Mouse (Mus musculus): ENCODE results near the gene Pef1. TPM values are rescaled to one million over a fixed set of nuclear protein-coding genes. Genes with fewer than 3 reads are reported as not detected.

The Pef1 gene
- total and polyA plus RNA-seq, 2 experiments from 2014 or later, result 49.2 to 70.8 TPM

DNA sequence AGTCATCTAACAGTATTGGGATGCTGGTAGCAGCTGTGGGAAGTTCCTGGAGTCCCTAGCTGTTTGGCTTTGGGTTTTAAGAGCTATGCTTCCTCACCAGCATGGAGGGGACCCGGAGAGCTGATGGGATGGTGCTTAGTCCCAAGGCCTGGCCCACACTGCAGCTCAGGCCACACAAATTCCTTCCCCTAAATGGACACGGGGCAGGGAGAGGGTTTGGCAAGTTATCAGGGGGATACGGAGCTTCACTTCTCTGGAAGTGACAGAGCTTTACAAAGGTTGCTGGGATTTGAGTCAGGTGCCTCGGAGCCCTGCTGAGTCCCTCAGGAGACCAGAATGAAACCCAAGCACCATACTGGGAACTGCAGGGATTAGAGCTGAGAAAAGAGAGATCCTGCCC lies 59.0 kb downstream of the Pef1 start:
- 17% methylated on average over 4 of the region's 4 CpGs for WGBS
- TF ChIP-seq EP300 (IDR thresholded peaks at IDR 0.05; ENCODE audit: low read depth), result peak; percentile 41; the same call in 1 of the 2 replicates
- no peak for TF ChIP-seq CTCF (IDR thresholded peaks at IDR 0.05; ENCODE audit: low read depth)
- Histone ChIP-seq H3K4me3 (ENCODE audit: low read depth, low read length) (no peak overlapping the region), H3K9ac (replicated peaks; ENCODE audit: low read depth, low read length) (no peak overlapping the region), H3K27ac (ENCODE audit: low read depth) (peak overlapping the region; percentile 60), H3K27me3 (ENCODE audit: control insufficient read depth, insufficient read depth, low read length) (no peaks in the 10 kb centered on the region), H3K4me2 (ENCODE audit: low read depth, low read length) (no peak overlapping the region), H3K9me3 (replicated peaks; ENCODE audit: control insufficient read depth, low read length) (no peaks in the 10 kb centered on the region), H3K4me1 (ENCODE audit: control insufficient read depth, insufficient read depth) (peaks cover 27% of the 10 kb centered on the region), H3K36me3 (replicated peaks; ENCODE audit: control insufficient read depth, insufficient read depth, low read length) (peaks cover 3% of the 10 kb centered on the region; the same call in 1 of the 2 replicates)
- DNase-seq (ENCODE audit: low spot score) (no peak), ATAC-seq (ENCODE audit: insufficient read depth, low read depth) (peak; percentile 57)

DNA sequence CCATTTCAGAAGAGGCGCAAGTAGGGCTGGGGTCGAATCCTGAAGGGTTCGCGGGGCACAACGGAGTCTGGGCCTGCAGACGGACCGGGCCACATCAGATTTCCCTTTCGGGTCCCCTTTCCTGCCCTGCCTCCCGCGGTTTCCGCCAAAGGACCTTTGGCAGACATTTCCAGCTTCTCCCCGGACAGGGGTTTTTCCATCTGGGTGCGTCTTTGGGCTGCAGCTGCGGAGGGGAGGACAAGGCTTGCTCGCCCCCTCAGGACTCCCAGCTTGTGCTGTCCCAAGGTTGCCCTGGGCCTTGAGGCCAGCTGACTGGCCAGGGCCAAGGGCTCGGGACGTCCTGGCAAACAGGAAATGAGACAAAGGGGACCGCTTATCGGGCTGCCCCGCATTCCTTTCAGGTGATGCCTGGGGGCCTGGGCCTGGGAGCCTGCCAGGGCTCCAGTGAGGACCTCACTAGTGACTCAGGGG lies 61.1 kb downstream of the Pef1 start:
- peaks cover 46% of the 10 kb centered on the region for H3K4me1 ChIP-seq (ENCODE audit: control insufficient read depth, insufficient read depth)
- DNase-seq (ENCODE audit: low spot score), result peak; percentile 74
- peaks cover 7% of the 10 kb centered on the region; the same call in 1 of the 2 replicates for H3K36me3 ChIP-seq (replicated peaks; ENCODE audit: control insufficient read depth, insufficient read depth, low read length)
- peak overlapping the region; percentile 30 for H3K4me3 ChIP-seq (ENCODE audit: low read depth, low read length)
- no peaks in the 10 kb centered on the region for H3K27me3 ChIP-seq (ENCODE audit: control insufficient read depth, insufficient read depth, low read length)
- TF ChIP-seq EP300 (IDR thresholded peaks at IDR 0.05; ENCODE audit: low read depth), result peak; percentile 86
- TF ChIP-seq CTCF (IDR thresholded peaks at IDR 0.05; ENCODE audit: low read depth), result no peak
- peak overlapping the region; percentile 48 for H3K9ac ChIP-seq (replicated peaks; ENCODE audit: low read depth, low read length)
- no peaks in the 10 kb centered on the region for H3K9me3 ChIP-seq (replicated peaks; ENCODE audit: control insufficient read depth, low read length)
- peak overlapping the region; percentile 76 for H3K27ac ChIP-seq (ENCODE audit: low read depth)
- peak overlapping the region; percentile 55 for H3K4me2 ChIP-seq (ENCODE audit: low read depth, low read length)
- 6% methylated on average over 20 of the region's 20 CpGs for WGBS
- peak; percentile 54 for ATAC-seq (ENCODE audit: insufficient read depth, low read depth)

DNA sequence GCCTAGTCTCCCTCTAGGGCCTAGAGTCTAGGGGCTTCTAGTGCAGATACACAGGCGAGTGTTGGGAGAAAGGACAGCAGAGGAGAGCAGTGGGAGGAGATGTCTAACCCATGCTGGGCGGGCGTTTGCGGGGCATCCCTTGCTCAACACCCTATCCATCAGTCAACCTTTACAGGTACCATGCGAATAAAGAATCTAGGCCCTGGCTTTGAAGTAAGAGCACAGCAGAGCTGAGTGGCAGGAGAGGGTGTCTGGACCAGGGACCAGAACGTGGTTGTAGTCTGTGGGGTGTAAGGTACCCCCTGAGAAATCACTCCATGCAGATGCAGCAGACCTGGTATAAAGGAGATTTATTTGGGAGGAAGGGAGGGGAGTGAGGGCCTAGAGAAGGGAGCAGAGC lies 61.8 kb downstream of the Pef1 start:
- H3K27ac ChIP-seq (ENCODE audit: low read depth), result peak overlapping the region; percentile 76
- H3K9me3 ChIP-seq (replicated peaks; ENCODE audit: control insufficient read depth, low read length), result no peaks in the 10 kb centered on the region
- peaks cover 52% of the 10 kb centered on the region for H3K4me1 ChIP-seq (ENCODE audit: control insufficient read depth, insufficient read depth)
- TF ChIP-seq CTCF (IDR thresholded peaks at IDR 0.05; ENCODE audit: low read depth) (no peak), EP300 (IDR thresholded peaks at IDR 0.05; ENCODE audit: low read depth) (no peak)
- 84% methylated on average over 6 of the region's 6 CpGs for WGBS
- no peak for DNase-seq (ENCODE audit: low spot score)
- H3K27me3 ChIP-seq (ENCODE audit: control insufficient read depth, insufficient read depth, low read length), result no peaks in the 10 kb centered on the region
- no peak overlapping the region for H3K4me2 ChIP-seq (ENCODE audit: low read depth, low read length)
- ATAC-seq (ENCODE audit: insufficient read depth, low read depth), result no peak
- H3K36me3 ChIP-seq (replicated peaks; ENCODE audit: control insufficient read depth, insufficient read depth, low read length), result peaks cover 7% of the 10 kb centered on the region; the same call in 1 of the 2 replicates
- 0 out of 2 replicates have a peak overlapping the region, but pooled peaks have one; percentile 48 for H3K9ac ChIP-seq (replicated peaks; ENCODE audit: low read depth, low read length)
- no peak overlapping the region for H3K4me3 ChIP-seq (ENCODE audit: low read depth, low read length)

DNA sequence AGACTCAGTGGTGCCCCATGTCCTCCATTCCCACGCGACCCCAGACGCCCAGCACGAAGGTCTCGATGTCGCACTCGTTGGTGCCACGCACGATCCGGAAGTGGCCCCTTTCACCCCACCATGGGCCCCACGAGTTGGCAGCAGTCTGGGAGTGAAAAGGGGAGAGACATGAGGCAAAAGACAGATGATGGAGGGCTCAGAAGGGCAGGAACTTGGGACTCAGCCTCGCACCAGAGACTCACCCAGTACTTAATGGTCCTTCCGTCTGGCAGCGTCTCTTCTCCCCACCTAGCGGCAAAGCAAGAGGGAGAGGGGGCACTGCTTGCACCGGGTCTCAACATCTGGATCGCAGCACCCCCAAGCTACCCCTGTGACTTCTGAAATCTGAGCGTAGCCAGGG lies 63.7 kb downstream of the Pef1 start:
- 80% methylated on average over 18 of the region's 18 CpGs for WGBS
- ATAC-seq (ENCODE audit: insufficient read depth, low read depth) (no peak), DNase-seq (ENCODE audit: low spot score) (no peak)
- H3K4me1 ChIP-seq (ENCODE audit: control insufficient read depth, insufficient read depth), result peaks cover 51% of the 10 kb centered on the region
- H3K9ac ChIP-seq (replicated peaks; ENCODE audit: low read depth, low read length), result no peak overlapping the region
- H3K36me3 ChIP-seq (replicated peaks; ENCODE audit: control insufficient read depth, insufficient read depth, low read length), result peaks cover 7% of the 10 kb centered on the region; the same call in 1 of the 2 replicates
- no peak overlapping the region for H3K4me3 ChIP-seq (ENCODE audit: low read depth, low read length)
- H3K27ac ChIP-seq (ENCODE audit: low read depth), result no peak overlapping the region
- H3K9me3 ChIP-seq (replicated peaks; ENCODE audit: control insufficient read depth, low read length), result no peaks in the 10 kb centered on the region
- no peaks in the 10 kb centered on the region for H3K27me3 ChIP-seq (ENCODE audit: control insufficient read depth, insufficient read depth, low read length)
- no peak for TF ChIP-seq CTCF (IDR thresholded peaks at IDR 0.05; ENCODE audit: low read depth)
- TF ChIP-seq EP300 (IDR thresholded peaks at IDR 0.05; ENCODE audit: low read depth), result no peak
- H3K4me2 ChIP-seq (ENCODE audit: low read depth, low read length), result no peak overlapping the region

DNA sequence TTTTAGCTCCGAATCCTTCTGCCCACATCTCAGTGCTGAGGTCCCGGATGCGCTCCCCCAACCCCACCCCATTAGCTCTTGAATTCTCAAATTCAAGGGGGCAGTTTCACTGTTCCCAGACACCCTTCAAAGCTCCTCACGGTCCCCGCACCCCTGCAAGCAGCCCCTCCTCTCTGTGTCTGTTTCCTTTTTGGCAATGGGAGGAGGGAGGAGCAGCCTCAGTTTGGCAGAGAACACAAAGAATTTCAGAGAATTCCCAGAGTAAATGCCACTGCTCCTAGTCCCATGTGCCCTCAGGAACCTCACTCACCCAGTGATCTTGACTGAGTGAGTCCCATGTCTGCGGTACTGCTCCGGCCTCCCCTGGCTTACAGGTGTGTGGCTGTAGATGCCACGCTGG lies 64.2 kb downstream of the Pef1 start:
- Histone ChIP-seq H3K36me3 (replicated peaks; ENCODE audit: control insufficient read depth, insufficient read depth, low read length) (peaks cover 7% of the 10 kb centered on the region; the same call in 1 of the 2 replicates), H3K9me3 (replicated peaks; ENCODE audit: control insufficient read depth, low read length) (no peaks in the 10 kb centered on the region), H3K27me3 (ENCODE audit: control insufficient read depth, insufficient read depth, low read length) (no peaks in the 10 kb centered on the region), H3K4me3 (ENCODE audit: low read depth, low read length) (no peak overlapping the region), H3K27ac (ENCODE audit: low read depth) (peak overlapping the region; percentile 46), H3K4me2 (ENCODE audit: low read depth, low read length) (no peak overlapping the region), H3K4me1 (ENCODE audit: control insufficient read depth, insufficient read depth) (peaks cover 53% of the 10 kb centered on the region), H3K9ac (replicated peaks; ENCODE audit: low read depth, low read length) (no peak overlapping the region)
- DNase-seq (ENCODE audit: low spot score) (no peak), ATAC-seq (ENCODE audit: insufficient read depth, low read depth) (no peak)
- TF ChIP-seq EP300 (IDR thresholded peaks at IDR 0.05; ENCODE audit: low read depth) (no peak), CTCF (IDR thresholded peaks at IDR 0.05; ENCODE audit: low read depth) (no peak)
- WGBS, result 72% methylated on average over 8 of the region's 8 CpGs

DNA sequence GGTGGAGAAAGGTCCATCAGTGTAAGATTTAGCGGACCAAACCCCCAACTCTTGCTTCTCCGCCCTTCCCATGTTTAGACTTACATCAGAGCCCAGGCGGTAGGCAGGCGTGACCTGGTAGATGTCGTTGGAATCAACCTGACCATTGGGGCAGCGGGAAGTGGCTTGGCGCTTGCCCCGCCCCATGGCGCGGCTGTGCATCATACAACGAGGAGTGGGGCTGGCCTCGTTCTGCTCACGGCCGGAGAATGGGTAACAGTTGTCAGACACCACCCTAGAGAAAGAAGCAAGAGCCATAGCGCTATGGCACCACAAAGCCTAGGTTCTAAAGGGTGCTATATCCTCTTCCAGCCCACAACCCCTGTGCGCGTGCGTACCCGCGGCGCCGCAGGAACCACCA lies 65.0 kb downstream of the Pef1 start:
- ATAC-seq (ENCODE audit: insufficient read depth, low read depth) (no peak), DNase-seq (ENCODE audit: low spot score) (no peak)
- Histone ChIP-seq H3K27ac (ENCODE audit: low read depth) (peak overlapping the region; percentile 86), H3K4me2 (ENCODE audit: low read depth, low read length) (peak overlapping the region; percentile 45; the same call in 1 of the 2 replicates), H3K9me3 (replicated peaks; ENCODE audit: control insufficient read depth, low read length) (no peaks in the 10 kb centered on the region), H3K27me3 (ENCODE audit: control insufficient read depth, insufficient read depth, low read length) (no peaks in the 10 kb centered on the region), H3K9ac (replicated peaks; ENCODE audit: low read depth, low read length) (no peak overlapping the region), H3K4me1 (ENCODE audit: control insufficient read depth, insufficient read depth) (peaks cover 56% of the 10 kb centered on the region), H3K4me3 (ENCODE audit: low read depth, low read length) (no peak overlapping the region), H3K36me3 (replicated peaks; ENCODE audit: control insufficient read depth, insufficient read depth, low read length) (peaks cover 7% of the 10 kb centered on the region; the same call in 1 of the 2 replicates)
- 75% methylated on average over 22 of the region's 22 CpGs for WGBS
- TF ChIP-seq EP300 (IDR thresholded peaks at IDR 0.05; ENCODE audit: low read depth) (no peak), CTCF (IDR thresholded peaks at IDR 0.05; ENCODE audit: low read depth) (no peak)
